Mouse (Mus musculus): ENCODE results near the gene Mcf2l. TPM values are rescaled to one million over a fixed set of nuclear protein-coding genes. Genes with fewer than 3 reads are reported as not detected.

Gene Mcf2l
- polyA plus RNA-seq, 1 experiment from 2014 or later, result 58.7 TPM

DNA sequence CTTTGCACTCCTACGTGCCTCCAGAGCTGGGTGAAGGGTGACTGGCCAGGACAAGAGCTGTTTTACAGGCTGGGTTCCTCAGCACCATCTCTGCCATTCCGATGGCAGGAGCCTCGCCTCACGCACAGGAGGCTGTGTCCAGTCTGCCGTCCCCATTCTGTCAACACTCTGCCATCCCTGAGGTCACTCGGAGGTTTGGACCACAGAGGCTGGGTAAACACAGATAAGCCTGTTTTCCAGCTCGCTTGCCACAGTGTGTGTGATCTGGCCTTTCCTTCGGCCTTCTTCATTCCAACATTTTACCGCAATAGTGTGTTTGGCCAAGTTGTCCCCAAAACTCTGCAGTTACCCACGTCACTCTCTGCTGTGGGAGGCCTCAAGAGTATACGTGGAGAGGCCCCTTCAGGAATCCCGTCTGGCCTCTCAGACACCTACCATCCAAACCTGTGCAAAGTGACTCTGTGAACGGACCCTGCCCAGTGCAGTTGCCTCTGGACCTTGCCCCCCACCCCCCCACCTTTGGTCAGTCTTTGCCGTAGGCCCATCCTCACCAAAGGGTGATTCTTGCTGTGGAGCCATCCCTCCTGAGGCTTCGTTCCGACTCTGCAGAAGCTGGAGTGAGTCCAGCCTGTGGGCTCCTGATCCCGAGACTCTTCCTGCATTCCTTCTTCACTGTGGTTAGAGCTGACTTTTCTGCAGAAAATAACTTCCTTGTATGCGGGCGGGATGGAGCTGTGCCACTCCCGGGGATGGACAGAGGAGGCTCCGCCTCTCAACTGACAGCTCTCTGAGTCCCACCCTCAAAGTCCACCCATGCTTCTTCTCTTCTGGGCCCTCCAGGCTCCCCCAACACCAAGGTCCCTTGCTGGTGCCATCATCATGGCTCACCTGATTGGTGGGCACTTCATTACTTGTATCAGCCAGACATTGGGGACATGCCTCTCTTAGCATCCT lies 9.7 kb downstream of the Mcf2l start:
- H3K36me3 ChIP-seq (ENCODE audit: control insufficient read depth, insufficient read depth, low read length), result no peaks in the 10 kb centered on the region
- no peaks in the 10 kb centered on the region for H3K27me3 ChIP-seq (ENCODE audit: control insufficient read depth, insufficient read depth, low read length)
- no peaks in the 10 kb centered on the region for H3K4me1 ChIP-seq (ENCODE audit: control insufficient read depth, insufficient read depth, low read length)
- H3K4me2 ChIP-seq (ENCODE audit: low read depth), result no peak overlapping the region
- H3K27ac ChIP-seq (ENCODE audit: low read depth, low read length), result no peak overlapping the region
- DNase-seq (ENCODE audit: low spot score) (no peak), ATAC-seq (ENCODE audit: insufficient read depth, low FRiP score, low TSS enrichment) (no peak)
- no peak overlapping the region for H3K9ac ChIP-seq (ENCODE audit: low read length)
- 88% methylated on average over 21 of the region's 21 CpGs for WGBS
- H3K4me3 ChIP-seq (ENCODE audit: low read depth, low read length), result no peak overlapping the region
- H3K9me3 ChIP-seq (ENCODE audit: control insufficient read depth, low read length), result no peaks in the 10 kb centered on the region

DNA sequence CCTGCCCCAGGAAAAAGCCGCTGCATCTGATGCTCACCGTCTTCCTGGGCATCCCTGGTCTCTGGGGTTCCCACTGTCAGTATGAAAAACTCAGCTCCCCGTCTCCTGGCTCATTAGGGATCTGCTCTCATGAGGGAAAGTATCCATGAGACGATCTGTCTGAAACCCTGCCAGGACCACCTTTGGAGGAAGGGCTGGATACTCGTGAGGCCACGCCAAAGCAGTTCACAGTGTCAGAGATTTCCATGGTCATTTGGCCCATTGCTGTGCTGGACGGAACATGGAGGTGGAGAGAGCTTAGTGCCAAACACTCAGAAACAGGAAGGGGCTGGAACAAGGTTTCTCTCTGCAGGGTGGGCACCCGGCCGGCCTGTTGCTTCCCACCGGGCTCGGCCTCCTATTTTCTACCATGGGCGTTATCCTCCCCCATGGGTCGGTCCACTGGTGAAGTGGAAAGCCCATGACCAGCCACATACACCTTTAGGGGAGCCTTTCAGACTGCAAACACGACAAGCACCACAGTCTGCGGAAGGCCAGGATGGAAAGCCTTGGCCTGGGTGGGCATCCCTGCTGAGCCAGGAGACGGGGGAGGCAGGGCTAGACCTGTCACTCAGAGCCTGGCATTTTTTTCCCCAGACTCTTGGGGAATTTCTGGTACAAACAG lies 14.3 kb downstream of the Mcf2l start:
- H3K27ac ChIP-seq (ENCODE audit: low read depth, low read length), result no peak overlapping the region
- 88% methylated on average over 16 of the region's 16 CpGs for WGBS
- ATAC-seq (ENCODE audit: insufficient read depth, low FRiP score, low TSS enrichment), result no peak

DNA sequence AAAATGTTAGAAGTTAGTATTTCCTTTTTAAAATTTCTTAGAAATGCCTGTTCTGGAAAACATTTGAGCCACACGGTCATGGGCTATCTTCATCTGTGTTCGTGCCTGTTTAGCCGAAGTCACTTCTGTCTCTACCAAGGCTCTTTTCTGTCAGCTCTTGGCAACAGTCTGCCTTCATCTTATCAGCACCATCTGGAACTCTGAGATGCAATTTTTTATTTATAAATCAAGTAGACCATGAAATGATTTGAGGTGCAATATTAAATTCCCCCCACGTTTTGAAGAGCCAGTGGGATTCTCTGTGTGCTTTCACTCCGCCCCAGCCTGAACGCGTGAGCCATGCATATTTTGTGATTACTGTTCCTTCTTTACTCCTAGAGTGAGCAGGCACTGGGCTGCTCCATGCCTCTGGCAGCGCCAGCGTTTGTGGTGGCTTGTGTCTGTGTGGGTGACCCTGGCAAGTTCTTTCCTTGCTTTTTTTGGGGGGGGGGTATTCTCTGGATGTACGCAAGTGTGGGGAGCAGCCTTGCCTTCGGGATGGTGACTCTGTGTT lies 15.5 kb downstream of the Mcf2l start:
- H3K4me1 ChIP-seq (ENCODE audit: control insufficient read depth, insufficient read depth, low read length), result no peaks in the 10 kb centered on the region
- 92% methylated on average over 11 of the region's 11 CpGs for WGBS
- ATAC-seq (ENCODE audit: insufficient read depth, low FRiP score, low TSS enrichment) (no peak), DNase-seq (ENCODE audit: low spot score) (no peak)
- H3K27me3 ChIP-seq (ENCODE audit: control insufficient read depth, insufficient read depth, low read length), result no peaks in the 10 kb centered on the region
- H3K4me3 ChIP-seq (ENCODE audit: low read depth, low read length), result no peak overlapping the region
- no peak overlapping the region for H3K4me2 ChIP-seq (ENCODE audit: low read depth)
- no peaks in the 10 kb centered on the region for H3K9me3 ChIP-seq (ENCODE audit: control insufficient read depth, low read length)
- no peak overlapping the region for H3K9ac ChIP-seq (ENCODE audit: low read length)
- no peak overlapping the region for H3K27ac ChIP-seq (ENCODE audit: low read depth, low read length)
- H3K36me3 ChIP-seq (ENCODE audit: control insufficient read depth, insufficient read depth, low read length), result no peaks in the 10 kb centered on the region

More for the DNA sequence above, 14.3 kb downstream of the Mcf2l start:
- Histone ChIP-seq H3K36me3 (ENCODE audit: control insufficient read depth, insufficient read depth, low read length) (no peaks in the 10 kb centered on the region), H3K4me3 (ENCODE audit: low read depth, low read length) (no peak overlapping the region), H3K9me3 (ENCODE audit: control insufficient read depth, low read length) (no peaks in the 10 kb centered on the region), H3K27me3 (ENCODE audit: control insufficient read depth, insufficient read depth, low read length) (no peaks in the 10 kb centered on the region), H3K9ac (ENCODE audit: low read length) (no peak overlapping the region), H3K4me1 (ENCODE audit: control insufficient read depth, insufficient read depth, low read length) (no peaks in the 10 kb centered on the region), H3K4me2 (ENCODE audit: low read depth) (no peak overlapping the region)
- no peak for DNase-seq (ENCODE audit: low spot score)

DNA sequence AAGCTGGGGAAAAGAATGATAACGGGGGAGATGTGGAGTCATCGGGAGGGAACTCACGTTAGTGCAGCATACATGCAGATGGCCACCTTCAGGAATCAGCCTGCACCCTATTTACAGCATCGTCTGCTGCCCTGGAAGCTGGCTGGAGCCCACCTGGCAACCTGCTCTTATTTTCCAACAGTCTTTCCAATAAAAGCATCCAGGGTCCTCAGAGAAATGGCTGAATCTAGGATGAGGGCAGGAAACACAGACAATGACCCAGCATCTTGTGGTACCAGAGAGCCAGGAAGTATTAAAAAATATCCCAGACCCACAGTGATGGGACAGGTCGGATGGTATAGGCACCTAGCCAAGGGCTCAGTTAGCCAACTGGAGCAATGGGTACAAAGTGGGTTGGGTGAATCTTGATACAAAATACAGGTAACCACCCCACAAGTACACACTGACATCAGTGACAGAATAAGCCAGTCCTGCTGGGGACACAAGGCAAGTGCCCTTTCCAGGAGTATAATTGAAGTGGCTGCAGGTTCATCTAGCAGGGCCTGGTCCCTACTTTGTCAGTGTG lies 19.4 kb downstream of the Mcf2l start:
- H3K4me1 ChIP-seq (ENCODE audit: control insufficient read depth, insufficient read depth, low read length), result no peaks in the 10 kb centered on the region
- no peaks in the 10 kb centered on the region for H3K9me3 ChIP-seq (ENCODE audit: control insufficient read depth, low read length)
- H3K27me3 ChIP-seq (ENCODE audit: control insufficient read depth, insufficient read depth, low read length), result no peaks in the 10 kb centered on the region
- no peak overlapping the region for H3K4me2 ChIP-seq (ENCODE audit: low read depth)
- no peak overlapping the region for H3K27ac ChIP-seq (ENCODE audit: low read depth, low read length)
- no peak overlapping the region for H3K9ac ChIP-seq (ENCODE audit: low read length)
- no peak for DNase-seq (ENCODE audit: low spot score)
- no peak overlapping the region for H3K4me3 ChIP-seq (ENCODE audit: low read depth, low read length)
- H3K36me3 ChIP-seq (ENCODE audit: control insufficient read depth, insufficient read depth, low read length), result no peaks in the 10 kb centered on the region
- WGBS, result 88% methylated on average over 5 of the region's 5 CpGs
- ATAC-seq (ENCODE audit: insufficient read depth, low FRiP score, low TSS enrichment), result no peak

DNA sequence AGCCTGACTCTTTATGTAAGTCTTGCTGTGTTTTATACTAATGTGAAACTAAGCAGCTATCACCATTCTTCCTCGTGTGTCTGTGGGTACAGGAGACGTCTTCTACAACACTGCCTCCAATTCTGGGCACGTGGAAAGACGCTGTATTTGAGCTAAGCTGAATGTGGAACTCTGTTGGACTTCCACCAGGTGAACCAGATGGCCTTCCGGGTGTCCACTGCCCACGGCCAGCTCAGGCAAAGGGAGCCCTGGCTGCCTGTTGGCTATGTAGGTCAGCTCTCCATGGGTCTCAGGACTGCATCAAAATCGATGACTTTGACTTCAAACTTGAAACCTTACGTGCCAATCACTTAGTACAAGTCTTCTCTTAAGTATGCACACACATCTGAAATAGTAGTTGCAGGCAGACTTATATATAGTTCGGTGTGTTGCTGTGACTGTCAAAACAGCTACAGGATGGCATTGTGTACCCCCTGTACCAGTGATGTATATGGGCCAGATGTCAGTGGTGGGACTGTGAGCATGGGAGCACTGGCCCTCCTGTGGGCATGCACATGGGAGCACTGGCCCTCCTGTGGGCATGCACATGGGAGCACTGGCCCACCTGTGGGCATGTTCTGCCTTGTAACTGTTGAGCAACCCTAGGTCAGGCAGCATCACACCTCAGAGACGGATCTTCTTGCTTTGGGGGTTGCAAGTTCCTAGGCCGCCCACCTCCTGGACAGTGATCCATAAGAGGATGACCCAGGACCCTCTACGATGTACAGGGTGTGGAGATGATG lies 20.4 kb downstream of the Mcf2l start:
- H3K4me2 ChIP-seq (ENCODE audit: low read depth), result no peak overlapping the region
- no peak overlapping the region for H3K4me3 ChIP-seq (ENCODE audit: low read depth, low read length)
- 86% methylated on average over 12 of the region's 12 CpGs for WGBS
- no peaks in the 10 kb centered on the region for H3K4me1 ChIP-seq (ENCODE audit: control insufficient read depth, insufficient read depth, low read length)
- H3K9me3 ChIP-seq (ENCODE audit: control insufficient read depth, low read length), result no peaks in the 10 kb centered on the region
- H3K36me3 ChIP-seq (ENCODE audit: control insufficient read depth, insufficient read depth, low read length), result no peaks in the 10 kb centered on the region
- no peak for DNase-seq (ENCODE audit: low spot score)
- no peak for ATAC-seq (ENCODE audit: insufficient read depth, low FRiP score, low TSS enrichment)
- no peak overlapping the region for H3K9ac ChIP-seq (ENCODE audit: low read length)
- H3K27me3 ChIP-seq (ENCODE audit: control insufficient read depth, insufficient read depth, low read length), result no peaks in the 10 kb centered on the region
- H3K27ac ChIP-seq (ENCODE audit: low read depth, low read length), result no peak overlapping the region

DNA sequence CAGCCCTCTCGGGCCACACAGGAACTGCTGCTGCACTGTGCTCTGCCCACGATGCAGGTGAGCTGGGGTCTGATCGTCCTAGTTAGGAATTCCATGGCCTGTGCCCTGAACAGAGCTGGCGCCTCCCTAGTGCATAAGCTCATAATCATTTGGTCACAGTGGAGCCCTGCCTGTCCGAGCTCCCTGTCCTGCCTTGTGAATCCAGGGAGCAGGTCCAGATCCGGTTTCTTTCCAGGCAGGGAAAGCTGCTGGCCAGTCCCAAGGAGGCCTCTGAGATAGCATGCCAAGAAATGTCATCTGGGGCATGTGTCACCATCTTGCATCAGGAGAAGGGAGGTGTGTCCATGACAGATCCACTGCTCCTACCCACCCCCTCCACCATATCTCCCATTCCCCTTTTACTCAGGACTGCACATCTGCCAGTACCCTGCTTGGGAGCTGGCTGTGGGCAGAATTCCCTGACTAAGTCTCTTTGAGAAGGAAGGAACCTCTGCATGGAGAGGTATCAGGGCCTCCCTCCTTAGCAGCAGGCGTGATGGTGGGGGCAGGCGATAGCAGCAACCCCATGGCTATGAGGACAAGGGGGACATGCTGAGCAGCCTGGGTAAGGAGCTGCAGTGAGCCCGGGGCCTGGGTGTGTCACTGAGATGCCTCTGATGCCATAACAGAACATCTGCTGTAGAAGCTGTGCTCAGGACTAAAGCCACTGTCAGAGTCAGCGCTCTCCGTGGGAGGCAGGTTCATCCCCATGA lies 21.4 kb downstream of the Mcf2l start:
- no peak for DNase-seq (ENCODE audit: low spot score)
- ATAC-seq (ENCODE audit: insufficient read depth, low FRiP score, low TSS enrichment), result no peak
- no peak overlapping the region for H3K4me3 ChIP-seq (ENCODE audit: low read depth, low read length)
- no peaks in the 10 kb centered on the region for H3K4me1 ChIP-seq (ENCODE audit: control insufficient read depth, insufficient read depth, low read length)
- no peaks in the 10 kb centered on the region for H3K27me3 ChIP-seq (ENCODE audit: control insufficient read depth, insufficient read depth, low read length)
- no peak overlapping the region for H3K27ac ChIP-seq (ENCODE audit: low read depth, low read length)
- H3K9ac ChIP-seq (ENCODE audit: low read length), result no peak overlapping the region
- WGBS, result 85% methylated on average over 11 of the region's 11 CpGs
- H3K4me2 ChIP-seq (ENCODE audit: low read depth), result no peak overlapping the region
- H3K9me3 ChIP-seq (ENCODE audit: control insufficient read depth, low read length), result no peaks in the 10 kb centered on the region
- no peaks in the 10 kb centered on the region for H3K36me3 ChIP-seq (ENCODE audit: control insufficient read depth, insufficient read depth, low read length)

DNA sequence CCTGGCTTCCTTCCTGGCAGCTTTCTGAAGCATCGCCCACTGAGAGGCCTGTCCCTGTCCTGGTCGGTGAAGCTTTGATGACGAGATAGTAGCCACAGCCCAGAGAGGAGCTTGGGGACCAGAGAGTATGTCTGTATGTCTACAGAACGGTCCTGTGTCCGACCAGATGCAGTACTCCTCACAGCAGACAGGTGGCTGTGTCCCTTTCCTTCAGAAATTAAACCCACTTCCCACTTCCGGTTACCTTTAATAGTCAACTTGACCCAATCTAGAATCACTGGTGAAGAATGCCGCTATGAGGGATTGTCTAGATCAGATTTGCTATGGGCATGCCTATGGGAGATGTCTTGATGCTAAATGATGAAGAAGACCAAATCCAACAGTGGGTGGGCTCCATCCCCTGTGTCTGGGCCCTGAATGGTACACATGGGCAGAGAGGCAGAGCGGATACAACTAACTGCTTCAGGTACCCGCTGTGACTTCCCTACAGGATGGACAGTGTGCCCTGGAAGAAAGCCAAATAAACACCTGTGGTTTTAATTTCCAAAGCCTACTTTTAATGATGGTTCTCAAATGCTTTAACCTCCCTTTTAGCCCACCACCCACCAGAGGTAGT lies 22.0 kb downstream of the Mcf2l start:
- no peaks in the 10 kb centered on the region for H3K4me1 ChIP-seq (ENCODE audit: control insufficient read depth, insufficient read depth, low read length)
- H3K4me2 ChIP-seq (ENCODE audit: low read depth), result no peak overlapping the region
- no peak overlapping the region for H3K27ac ChIP-seq (ENCODE audit: low read depth, low read length)
- no peaks in the 10 kb centered on the region for H3K36me3 ChIP-seq (ENCODE audit: control insufficient read depth, insufficient read depth, low read length)
- no peak overlapping the region for H3K9ac ChIP-seq (ENCODE audit: low read length)
- H3K27me3 ChIP-seq (ENCODE audit: control insufficient read depth, insufficient read depth, low read length), result no peaks in the 10 kb centered on the region
- ATAC-seq (ENCODE audit: insufficient read depth, low FRiP score, low TSS enrichment) (no peak), DNase-seq (ENCODE audit: low spot score) (no peak)
- no peaks in the 10 kb centered on the region for H3K9me3 ChIP-seq (ENCODE audit: control insufficient read depth, low read length)
- 70% methylated on average over 9 of the region's 9 CpGs for WGBS
- H3K4me3 ChIP-seq (ENCODE audit: low read depth, low read length), result no peak overlapping the region
